Mouse (Mus musculus) midbrain, postnatal 0 days (tissue): Measurements from ENCODE around the gene Cidec. TPM values are rescaled to one million over a fixed set of nuclear protein-coding genes. Genes with fewer than 3 reads are reported as not detected.
A peak's percentile ranks its signal among the peaks of the same experiment; 100 is the strongest.

ENCODE experiments used
- ATAC-seq: fragments of 200-750 bp; cut with Nextera tagmentation; 2 replicates; pipeline ENCODE4 v1.8.0; 2017; ENCODE audit warnings: moderate number of reproducible peaks, mild to moderate bottlenecking, moderate TSS enrichment, moderate library complexity; ENCODE audit not compliant: low FRiP score
- DNase-seq: peaks from one replicate; pipeline ENCODE4 v3.0.0-alpha.2; 2015; ENCODE audit warnings: low spot score
- H3K27ac ChIP-seq: fragments of 300-500 bp; sonication (generic); 2 replicates; pipeline ENCODE4 v1.5.1; 2014; ENCODE audit warnings: low read depth, mild to moderate bottlenecking, low read length, mixed read lengths
- H3K27me3 ChIP-seq: fragments of 300-500 bp; sonication (generic); 2 replicates; pipeline ENCODE4 v1.6.1; 2014; ENCODE audit warnings: low read length, control low read depth, mixed read lengths; ENCODE audit not compliant: insufficient read depth
- H3K36me3 ChIP-seq: fragments of 300-500 bp; sonication (generic); 2 replicates; pipeline ENCODE4 v1.6.1; 2014; ENCODE audit warnings: low read length, control low read depth, mixed read lengths; ENCODE audit not compliant: insufficient read depth
- H3K4me1 ChIP-seq: fragments of 300-500 bp; sonication (generic); 2 replicates; pipeline ENCODE4 v1.6.1; 2014; ENCODE audit warnings: mild to moderate bottlenecking, control low read depth, antibody characterized with exemption, low read length, mixed read lengths; ENCODE audit not compliant: insufficient read depth
- H3K4me2 ChIP-seq: fragments of 300-500 bp; sonication (generic); 2 replicates; pipeline ENCODE4 v1.6.1; 2014; ENCODE audit warnings: low read depth, mild to moderate bottlenecking, low read length, mixed read lengths; ENCODE audit not compliant: poor library complexity, severe bottlenecking
- H3K4me3 ChIP-seq: fragments of 300-500 bp; sonication (generic); 2 replicates; pipeline ENCODE4 v1.5.1; 2014; ENCODE audit warnings: low read depth, mild to moderate bottlenecking, low read length, moderate library complexity
- H3K9ac ChIP-seq: fragments of 300-500 bp; sonication (generic); replicated peaks from 2 replicates; pipeline ENCODE4 v1.6.1; 2014; ENCODE audit warnings: mild to moderate bottlenecking, low read length, moderate library complexity, mixed read lengths; ENCODE audit not compliant: poor library complexity, severe bottlenecking
- H3K9me3 ChIP-seq: fragments of 300-500 bp; sonication (generic); 2 replicates; pipeline ENCODE4 v1.6.1; 2016; ENCODE audit warnings: low read length, control low read depth
- CTCF ChIP-seq: IDR thresholded peaks from 2 replicates; pipeline ENCODE4 v1.5.1; 2016; ENCODE audit warnings: antibody characterized with exemption, mild to moderate bottlenecking
- WGBS: fragments of 180-500 bp; shearing (Covaris S2); extraction: QIAGEN DNeasy Blood & Tissue Kit; methylation state at CpG from one replicate; pipeline ENCODE4 v1.1.7; 2014; 5-methylcytosine and 5-hydroxymethylcytosine counted together
- polyA plus RNA-seq: library from polyadenylated mRNA; unstranded; fragments of >200 nt; fragmentation: Nextera tagmentation; extraction: Ambion mirVana; gene quantifications from 2 replicates; pipeline ENCODE4 v1.2.1, GENCODE M21; 2015
- total RNA-seq: library from RNA; depleted of rRNA; stranded (reverse); fragments of >200 nt; gene quantifications from 2 replicates; pipeline ENCODE4 v1.2.3, GENCODE M21; 2014

Gene Cidec
- total and polyA plus RNA-seq, 2 experiments from 2014 or later = 0.09 TPM; not detected in 1

DNA sequence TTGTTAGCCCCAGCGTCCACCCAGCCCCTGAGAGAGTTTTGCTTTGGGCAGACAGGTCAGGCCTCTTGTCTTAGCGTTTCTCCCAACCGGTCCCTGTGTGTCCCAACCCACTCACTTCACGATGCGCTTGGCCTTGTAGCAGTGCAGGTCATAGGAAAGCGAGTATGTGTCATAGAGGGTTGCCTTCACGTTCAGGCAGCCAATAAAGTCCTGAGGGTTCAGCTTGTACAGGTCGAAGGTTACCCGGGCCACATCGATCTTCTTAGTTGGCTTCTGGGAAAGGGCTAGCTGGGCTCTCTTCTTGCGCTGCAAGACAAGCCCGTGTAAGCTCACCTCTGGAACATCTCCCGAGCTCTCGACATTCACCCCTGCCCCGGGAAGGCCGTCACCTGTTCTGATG, 7.6 kb downstream of the Cidec start:
- Histone ChIP-seq H3K9ac (no peak overlapping the region), H3K4me3 (no peak overlapping the region), H3K4me2 (no peak overlapping the region), H3K27ac (no peak overlapping the region), H3K36me3 (no peaks in the 10 kb centered on the region), H3K9me3 (no peaks in the 10 kb centered on the region), H3K4me1 (no peaks in the 10 kb centered on the region), H3K27me3 (no peaks in the 10 kb centered on the region)
- TF ChIP-seq CTCF = no peak
- WGBS = 91% methylated on average over 16 of the region's 16 CpGs
- ATAC-seq (no peak), DNase-seq (no peak)

DNA sequence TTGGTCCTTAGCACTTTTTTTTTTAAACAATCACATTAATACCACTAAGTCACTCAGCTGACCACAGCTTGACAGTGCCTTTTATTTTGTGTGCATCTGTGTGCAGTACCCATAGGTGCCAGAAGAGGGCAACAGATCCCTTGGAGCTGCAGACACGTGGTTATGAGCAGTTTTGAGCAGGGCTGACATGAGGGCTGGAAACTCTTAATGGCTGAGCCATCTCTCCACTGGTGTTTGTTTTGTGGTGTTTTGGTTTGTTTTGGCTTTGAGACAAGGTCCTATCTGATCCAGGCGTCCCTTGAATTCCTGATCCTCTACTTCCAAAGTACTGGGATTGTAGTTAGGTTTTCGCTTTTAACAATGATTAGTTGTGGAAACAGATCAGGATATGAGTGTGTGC, 8.2 kb downstream of the Cidec start:
- H3K4me2 ChIP-seq = no peak overlapping the region
- DNase-seq = peak; percentile 18
- no peak for ATAC-seq
- H3K9me3 ChIP-seq = no peaks in the 10 kb centered on the region
- no peaks in the 10 kb centered on the region for H3K4me1 ChIP-seq
- H3K27me3 ChIP-seq = no peaks in the 10 kb centered on the region
- 65% methylated on average over 3 of the region's 3 CpGs for WGBS
- H3K36me3 ChIP-seq = no peaks in the 10 kb centered on the region
- H3K27ac ChIP-seq = no peak overlapping the region
- TF ChIP-seq CTCF = peak; percentile 76
- no peak overlapping the region for H3K9ac ChIP-seq
- no peak overlapping the region for H3K4me3 ChIP-seq

DNA sequence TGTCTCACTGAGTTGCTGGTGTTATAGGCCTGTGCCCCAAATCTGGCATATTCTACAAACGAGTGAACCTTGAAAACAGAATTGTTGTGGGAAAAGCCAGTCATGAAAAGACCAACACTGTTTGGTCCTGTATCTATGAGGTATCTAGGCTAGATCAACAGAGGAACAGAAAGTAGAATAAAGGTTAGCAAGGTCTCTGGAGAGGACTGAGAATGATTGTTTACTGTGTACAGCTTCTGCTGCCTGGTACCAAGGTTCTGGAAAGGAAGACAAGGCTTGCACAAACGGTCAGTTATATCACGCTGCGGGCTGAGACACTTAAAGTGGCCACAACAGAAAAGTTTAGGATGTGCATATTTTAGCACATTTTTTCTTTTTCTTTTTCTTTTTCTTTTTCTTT, 8.9 kb downstream of the Cidec start:
- ATAC-seq = no peak

DNA sequence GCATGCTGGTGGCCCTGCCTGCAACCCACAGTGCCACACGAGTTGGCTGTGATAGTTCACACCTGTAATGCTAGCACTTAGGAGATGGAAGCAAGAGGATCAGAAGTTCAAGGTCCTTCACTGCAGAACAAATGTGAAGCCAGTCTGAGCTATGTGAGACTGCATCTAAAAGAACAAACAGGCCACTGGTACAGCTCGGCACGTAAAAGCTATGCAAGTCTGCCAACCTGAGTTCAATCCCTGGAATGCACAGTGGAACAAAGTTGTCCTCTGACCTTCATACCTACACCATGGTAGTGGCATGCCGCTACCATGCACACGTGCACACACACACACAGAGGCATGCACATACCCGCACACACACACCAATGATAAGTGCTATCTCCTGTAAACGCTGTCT, 11.4 kb downstream of the Cidec start:
- H3K9me3 ChIP-seq = no peaks in the 10 kb centered on the region
- no peaks in the 10 kb centered on the region for H3K27me3 ChIP-seq
- no peak overlapping the region for H3K4me2 ChIP-seq
- DNase-seq (no peak), ATAC-seq (no peak)
- H3K27ac ChIP-seq = no peak overlapping the region
- WGBS = 85% methylated on average over 7 of the region's 7 CpGs
- H3K4me3 ChIP-seq = no peak overlapping the region
- no peak for TF ChIP-seq CTCF
- no peaks in the 10 kb centered on the region for H3K36me3 ChIP-seq
- H3K9ac ChIP-seq = no peak overlapping the region
- H3K4me1 ChIP-seq = no peaks in the 10 kb centered on the region

More for the DNA sequence above, 8.9 kb downstream of the Cidec start:
- no peak overlapping the region for H3K4me3 ChIP-seq
- H3K27me3 ChIP-seq = no peaks in the 10 kb centered on the region
- no peaks in the 10 kb centered on the region for H3K36me3 ChIP-seq
- H3K9me3 ChIP-seq = no peaks in the 10 kb centered on the region
- 91% methylated on average over 4 of the region's 4 CpGs for WGBS
- H3K27ac ChIP-seq = no peak overlapping the region
- DNase-seq = no peak
- TF ChIP-seq CTCF = no peak
- no peak overlapping the region for H3K4me2 ChIP-seq
- H3K9ac ChIP-seq = no peak overlapping the region
- no peaks in the 10 kb centered on the region for H3K4me1 ChIP-seq

DNA sequence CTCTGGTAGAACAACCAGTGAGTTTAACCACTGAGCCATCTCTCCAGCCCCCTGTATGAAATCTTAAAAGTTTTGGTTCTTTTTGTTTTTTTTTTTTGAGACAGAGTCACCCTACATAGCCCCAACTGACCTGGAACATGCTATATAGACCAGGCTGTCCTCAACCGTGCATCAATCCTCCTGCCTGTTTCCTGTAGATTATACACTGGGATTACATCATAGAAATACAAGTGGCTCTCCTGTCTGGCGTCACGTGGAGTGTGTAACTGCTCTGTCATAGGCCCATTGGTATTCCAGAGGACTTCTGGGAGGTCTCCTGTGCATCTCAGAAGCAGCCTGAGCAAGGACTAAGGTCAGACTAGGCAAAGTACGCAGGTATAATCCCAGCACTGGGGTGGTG, 12.6 kb downstream of the Cidec start:
- H3K4me3 ChIP-seq = no peak overlapping the region
- peaks cover 5% of the 10 kb centered on the region; the same call in 1 of the 2 replicates for H3K4me1 ChIP-seq
- no peak for TF ChIP-seq CTCF
- H3K4me2 ChIP-seq = no peak overlapping the region
- no peak overlapping the region for H3K27ac ChIP-seq
- no peaks in the 10 kb centered on the region for H3K9me3 ChIP-seq
- 79% methylated on average over 4 of the region's 4 CpGs for WGBS
- no peaks in the 10 kb centered on the region for H3K36me3 ChIP-seq
- H3K27me3 ChIP-seq = no peaks in the 10 kb centered on the region
- no peak for ATAC-seq
- DNase-seq = no peak
- no peak overlapping the region for H3K9ac ChIP-seq

DNA sequence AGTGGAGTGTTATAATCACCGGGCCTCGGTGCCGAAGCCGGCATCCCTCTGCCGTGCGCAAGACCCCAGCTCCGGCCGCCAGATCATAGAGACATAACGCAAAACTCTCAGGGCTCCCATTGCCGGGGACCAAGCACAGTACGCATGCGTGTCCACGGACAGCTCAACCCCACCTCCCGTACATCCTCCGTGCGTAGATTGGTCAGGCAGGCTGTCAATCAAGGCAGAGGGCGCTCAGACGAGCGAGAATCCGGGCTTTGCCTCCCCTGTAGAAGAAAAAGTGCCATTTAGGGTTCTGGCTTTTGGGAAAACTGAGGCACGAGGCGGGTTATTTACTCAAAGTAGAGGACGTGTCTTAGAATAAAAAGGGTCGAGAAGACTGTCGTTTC, 16.4 kb downstream of the Cidec start, which contains the start of gene Rpusd3:
Gene Rpusd3 (minus strand): TSS at position 142 of the 389 bp plus-strand sequence.
- Histone ChIP-seq H3K9ac (peak within 1 kb of the TSS; percentile 70), H3K36me3 (peaks cover 9% of the 10 kb centered on the region), H3K27me3 (no peaks in the 10 kb centered on the region), H3K27ac (peak within 1 kb of the TSS; percentile 49), H3K4me1 (peaks cover 11% of the 10 kb centered on the region), H3K9me3 (no peaks in the 10 kb centered on the region), H3K4me3 (peak within 1 kb of the TSS; percentile 49), H3K4me2 (peak within 1 kb of the TSS; percentile 97)
- ATAC-seq = peak; percentile 96
- no peak for TF ChIP-seq CTCF
- DNase-seq = peak; percentile 98
- under 1% methylated on average over 25 of the region's 25 CpGs for WGBS
